Mouse (Mus musculus) heart, postnatal 0 days (tissue): Measurements from ENCODE around the gene Rabgap1l.

Experiments
- CTCF ChIP-seq: IDR thresholded peaks from 2 replicates; pipeline ENCODE4 v1.5.1; 2016; ENCODE audit warnings: antibody characterized with exemption, control low read depth, low read depth
- EP300 ChIP-seq: IDR thresholded peaks from 2 replicates; pipeline ENCODE4 v1.6.1; 2016; ENCODE audit warnings: antibody characterized with exemption, low read depth

DNA sequence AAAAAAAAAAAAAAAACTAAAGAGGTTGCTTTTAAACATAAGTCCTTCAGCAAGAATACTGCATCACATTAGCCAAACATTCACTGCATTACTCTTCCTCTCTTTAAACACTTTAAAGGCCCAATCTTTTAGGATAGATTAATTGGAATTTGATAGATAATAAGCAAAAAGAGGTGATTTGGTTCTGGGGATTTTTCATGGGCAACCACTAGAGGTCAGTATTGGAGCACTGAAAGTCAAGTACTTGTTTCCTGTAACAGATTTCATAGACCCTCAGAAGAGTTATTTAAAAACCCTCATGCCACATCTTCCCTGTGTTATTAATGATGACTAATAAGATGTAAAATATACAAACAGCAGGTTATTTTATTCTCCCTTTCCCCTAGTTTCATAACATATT lies 393.6 kb downstream of the Rabgap1l start:
- TF ChIP-seq CTCF (peak; percentile 67), EP300 (no peak)
